Mouse (Mus musculus): ENCODE measurements around the gene Nfe2l2. TPM values are rescaled to one million over a fixed set of nuclear protein-coding genes. Genes with fewer than 3 reads are reported as not detected.

Gene Nfe2l2
- polyA plus RNA-seq, 1 experiment from 2014 or later: 52.9 TPM

DNA sequence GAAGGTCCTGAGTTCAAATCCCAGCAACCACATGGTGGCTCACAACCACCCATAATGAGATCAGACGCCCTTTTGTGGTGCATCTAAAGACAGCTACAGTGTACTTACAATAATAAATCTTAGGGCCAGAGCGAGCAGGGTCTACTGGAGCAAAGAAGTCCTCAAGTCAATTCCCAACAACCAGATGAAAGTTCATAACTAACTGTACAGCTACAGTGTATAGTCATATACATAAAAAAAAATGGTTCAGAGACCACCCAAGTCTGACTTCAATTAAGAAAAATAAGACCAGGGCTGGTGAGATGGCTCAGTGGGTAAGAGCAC, 33.1 kb downstream of the Nfe2l2 start:
- ATAC-seq (ENCODE audit: low read depth) (no peak), DNase-seq (ENCODE audit: low spot score) (no peak)
- H3K9ac ChIP-seq (ENCODE audit: low read depth, low read length): no peak overlapping the region
- H3K4me3 ChIP-seq (ENCODE audit: low read depth, low read length): no peak overlapping the region
- no peaks in the 10 kb centered on the region for H3K4me1 ChIP-seq (ENCODE audit: control insufficient read depth, insufficient read depth, low read length)
- 72% methylated on average over 2 of the region's 2 CpGs for WGBS
- no peak overlapping the region for H3K4me2 ChIP-seq (ENCODE audit: low read depth, low read length)
- peaks cover 15% of the 10 kb centered on the region for H3K36me3 ChIP-seq (ENCODE audit: control insufficient read depth, insufficient read depth, low read length)
- H3K27me3 ChIP-seq (replicated peaks; ENCODE audit: control insufficient read depth, insufficient read depth, low read length): no peaks in the 10 kb centered on the region
- no peaks in the 10 kb centered on the region for H3K9me3 ChIP-seq (ENCODE audit: control insufficient read depth, low read length)
- H3K27ac ChIP-seq (replicated peaks; ENCODE audit: low read depth, low read length): no peak overlapping the region

DNA sequence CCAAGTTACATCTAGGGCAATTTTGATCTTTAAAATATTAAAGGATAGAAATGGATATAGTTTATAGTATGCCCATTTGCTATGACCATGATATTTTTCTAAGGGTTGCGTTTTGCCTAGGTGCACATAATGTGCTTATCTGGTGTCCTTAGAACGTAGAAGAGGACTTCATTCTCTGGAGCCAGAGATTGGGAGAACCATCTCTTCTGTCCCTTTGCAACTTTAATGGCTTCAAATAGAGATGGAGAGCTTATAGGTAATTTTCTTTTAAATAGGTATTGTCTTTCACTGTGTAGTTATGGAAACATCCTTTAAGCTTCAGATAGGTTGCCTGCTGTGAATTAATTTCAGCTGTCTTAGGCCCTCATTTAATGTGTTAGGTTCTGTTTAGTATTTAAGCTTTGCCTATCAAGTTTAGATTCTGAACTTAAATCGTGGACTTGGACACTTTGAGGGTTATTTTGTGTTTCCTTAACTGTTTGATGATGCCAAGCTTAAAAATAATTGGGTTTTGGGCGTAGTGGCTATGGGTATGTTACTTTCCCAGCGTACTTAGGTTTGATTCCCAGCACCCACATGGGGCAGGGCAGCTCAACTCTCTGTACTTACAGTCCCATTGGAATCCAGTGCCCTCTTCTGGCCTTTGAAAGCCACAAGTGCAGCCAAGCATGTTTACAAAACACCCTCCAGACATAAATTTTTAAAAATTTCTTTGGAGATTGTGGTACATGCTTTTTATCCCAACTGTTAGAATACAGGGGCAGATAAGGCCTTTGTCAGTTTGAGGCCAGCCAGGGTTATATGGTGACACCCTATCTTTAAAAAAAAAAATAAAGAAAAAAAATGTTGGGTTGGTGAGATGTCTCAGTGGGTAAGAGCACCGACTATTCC, 33.8 kb downstream of the Nfe2l2 start:
- ATAC-seq (ENCODE audit: low read depth) (0 out of 2 replicates have a peak, but pooled peaks have one; percentile 11), DNase-seq (ENCODE audit: low spot score) (no peak)
- Histone ChIP-seq H3K4me3 (ENCODE audit: low read depth, low read length) (no peak overlapping the region), H3K4me1 (ENCODE audit: control insufficient read depth, insufficient read depth, low read length) (no peaks in the 10 kb centered on the region), H3K4me2 (ENCODE audit: low read depth, low read length) (no peak overlapping the region), H3K27ac (replicated peaks; ENCODE audit: low read depth, low read length) (no peak overlapping the region), H3K36me3 (ENCODE audit: control insufficient read depth, insufficient read depth, low read length) (peaks cover 9% of the 10 kb centered on the region), H3K9ac (ENCODE audit: low read depth, low read length) (no peak overlapping the region), H3K27me3 (replicated peaks; ENCODE audit: control insufficient read depth, insufficient read depth, low read length) (no peaks in the 10 kb centered on the region), H3K9me3 (ENCODE audit: control insufficient read depth, low read length) (no peaks in the 10 kb centered on the region)
- WGBS: 82% methylated on average over 6 of the region's 6 CpGs

DNA sequence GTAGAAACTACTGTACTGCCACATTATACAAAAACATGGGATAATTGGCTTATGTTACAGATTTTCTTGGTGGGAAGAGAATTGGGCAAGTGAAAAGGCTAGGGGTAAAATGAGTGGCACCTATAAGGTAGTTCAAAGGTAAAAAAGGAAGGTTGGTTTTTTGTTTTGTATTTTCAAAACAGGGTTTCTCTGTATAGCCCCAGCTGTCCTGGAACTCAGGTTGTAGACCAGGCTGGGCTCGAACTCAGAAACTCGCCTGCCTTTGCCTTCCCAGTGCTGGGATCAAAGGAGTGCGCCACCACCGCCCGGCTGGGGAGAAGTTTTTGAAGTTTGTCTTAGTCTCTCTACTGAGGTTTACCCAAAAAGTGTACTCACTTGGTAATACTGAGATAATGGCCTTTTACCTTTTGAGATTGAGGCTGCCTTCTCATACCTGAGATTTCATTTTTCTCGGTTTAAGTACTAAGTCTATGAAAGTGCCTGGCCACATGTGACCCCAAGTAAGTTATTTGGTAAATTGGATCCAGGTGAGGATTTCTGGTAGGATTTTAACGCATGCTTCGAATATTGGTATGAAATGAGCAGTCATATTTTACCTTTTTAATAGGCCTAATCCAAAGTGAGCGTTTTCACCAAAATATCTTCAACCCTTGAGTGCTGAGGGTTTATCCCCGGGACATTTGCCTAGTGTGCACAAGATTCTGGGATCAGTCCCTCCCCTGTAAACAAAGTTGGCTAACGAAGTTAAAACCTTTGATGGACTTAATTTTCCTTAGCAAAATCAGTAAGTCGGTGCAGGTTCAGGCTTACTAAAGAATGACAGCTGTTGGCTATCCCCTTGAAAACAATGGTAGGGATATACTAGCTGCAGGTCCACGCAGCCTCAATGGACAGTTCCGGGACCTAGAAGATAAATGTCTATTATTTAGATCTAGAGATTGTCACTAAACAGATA, 34.7 kb downstream of the Nfe2l2 start:
- no peaks in the 10 kb centered on the region for H3K9me3 ChIP-seq (ENCODE audit: control insufficient read depth, low read length)
- no peak overlapping the region for H3K27ac ChIP-seq (replicated peaks; ENCODE audit: low read depth, low read length)
- no peak overlapping the region for H3K4me3 ChIP-seq (ENCODE audit: low read depth, low read length)
- DNase-seq (ENCODE audit: low spot score): no peak
- H3K9ac ChIP-seq (ENCODE audit: low read depth, low read length): no peak overlapping the region
- H3K4me2 ChIP-seq (ENCODE audit: low read depth, low read length): no peak overlapping the region
- H3K4me1 ChIP-seq (ENCODE audit: control insufficient read depth, insufficient read depth, low read length): no peaks in the 10 kb centered on the region
- no peaks in the 10 kb centered on the region for H3K27me3 ChIP-seq (replicated peaks; ENCODE audit: control insufficient read depth, insufficient read depth, low read length)
- WGBS: 35% methylated on average over 14 of the region's 14 CpGs
- H3K36me3 ChIP-seq (ENCODE audit: control insufficient read depth, insufficient read depth, low read length): peaks cover 9% of the 10 kb centered on the region
- ATAC-seq (ENCODE audit: low read depth): 0 out of 2 replicates have a peak, but pooled peaks have one; percentile 17

DNA sequence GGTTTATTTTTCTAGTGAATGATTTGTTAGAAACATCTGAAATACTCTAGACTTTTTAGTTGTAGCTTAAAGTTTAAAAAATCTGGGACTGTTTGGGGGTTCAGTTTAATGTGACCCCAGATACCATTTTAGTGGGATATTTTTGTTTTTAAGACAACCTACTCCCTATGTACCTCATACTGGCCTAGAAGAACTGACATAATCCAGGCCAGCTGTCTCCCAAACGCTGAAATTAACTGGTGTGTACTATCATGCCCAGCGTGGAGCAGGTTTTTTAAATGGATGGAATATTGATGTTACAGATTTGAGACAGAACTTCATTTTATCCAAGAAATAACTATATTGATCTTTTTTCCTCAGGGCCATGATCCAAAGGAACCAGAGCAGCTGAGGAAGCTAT, 43.3 kb downstream of the Nfe2l2 start:
- no peak for DNase-seq (ENCODE audit: low spot score)
- H3K4me2 ChIP-seq (ENCODE audit: low read depth, low read length): peak overlapping the region; percentile 94

DNA sequence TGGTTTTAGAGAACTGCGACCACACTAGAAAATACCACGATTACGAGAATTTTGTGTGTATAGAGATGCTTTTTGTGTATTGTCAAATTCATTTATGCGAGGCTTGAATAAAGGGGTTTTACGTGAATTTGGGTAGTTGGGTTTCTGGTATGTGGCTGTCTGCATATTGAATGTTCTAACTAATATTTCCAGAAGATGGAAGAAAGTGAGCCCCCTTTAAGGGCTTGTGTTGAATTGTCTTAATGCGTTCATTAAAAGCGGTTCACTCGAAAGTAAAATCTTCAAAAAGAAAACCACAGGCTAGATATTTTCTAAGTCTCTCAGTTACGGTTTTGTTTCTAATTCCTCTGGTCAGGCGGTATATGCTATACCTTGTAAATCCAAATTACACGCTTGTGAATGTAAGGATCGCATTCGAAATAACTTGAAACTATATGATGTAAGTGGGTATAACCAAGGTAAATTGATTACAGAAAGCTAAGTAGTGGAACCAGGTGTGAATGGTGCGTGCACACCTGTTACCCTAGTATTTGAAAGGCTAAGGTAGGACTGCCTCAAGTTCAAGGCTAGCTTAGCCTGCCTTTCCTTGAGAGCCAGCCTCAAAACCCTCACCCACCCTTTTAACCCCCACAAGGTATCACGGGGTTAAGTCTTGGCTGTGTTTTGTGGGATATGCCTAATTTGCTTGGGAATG, 44.0 kb downstream of the Nfe2l2 start:
- H3K9me3 ChIP-seq (ENCODE audit: control insufficient read depth, low read length): no peaks in the 10 kb centered on the region
- H3K27me3 ChIP-seq (replicated peaks; ENCODE audit: control insufficient read depth, insufficient read depth, low read length): no peaks in the 10 kb centered on the region
- H3K27ac ChIP-seq (replicated peaks; ENCODE audit: low read depth, low read length): peak overlapping the region; percentile 99
- H3K9ac ChIP-seq (ENCODE audit: low read depth, low read length): peak overlapping the region; percentile 99
- H3K4me1 ChIP-seq (ENCODE audit: control insufficient read depth, insufficient read depth, low read length): peaks cover 14% of the 10 kb centered on the region
- peak overlapping the region; percentile 94 for H3K4me2 ChIP-seq (ENCODE audit: low read depth, low read length)
- DNase-seq (ENCODE audit: low spot score): no peak
- peak overlapping the region; percentile 95 for H3K4me3 ChIP-seq (ENCODE audit: low read depth, low read length)
- peaks cover 42% of the 10 kb centered on the region for H3K36me3 ChIP-seq (ENCODE audit: control insufficient read depth, insufficient read depth, low read length)
- ATAC-seq (ENCODE audit: low read depth): no peak
- 1% methylated on average over 15 of the region's 15 CpGs for WGBS

More for the DNA sequence above, 43.3 kb downstream of the Nfe2l2 start:
- ATAC-seq (ENCODE audit: low read depth): no peak
- Histone ChIP-seq H3K27me3 (replicated peaks; ENCODE audit: control insufficient read depth, insufficient read depth, low read length) (no peaks in the 10 kb centered on the region), H3K27ac (replicated peaks; ENCODE audit: low read depth, low read length) (no peak overlapping the region), H3K9me3 (ENCODE audit: control insufficient read depth, low read length) (no peaks in the 10 kb centered on the region), H3K36me3 (ENCODE audit: control insufficient read depth, insufficient read depth, low read length) (peaks cover 42% of the 10 kb centered on the region), H3K4me1 (ENCODE audit: control insufficient read depth, insufficient read depth, low read length) (peaks cover 14% of the 10 kb centered on the region), H3K4me3 (ENCODE audit: low read depth, low read length) (peak overlapping the region; percentile 95), H3K9ac (ENCODE audit: low read depth, low read length) (peak overlapping the region; percentile 99)
- 21% methylated on average over 2 of the region's 2 CpGs for WGBS

DNA sequence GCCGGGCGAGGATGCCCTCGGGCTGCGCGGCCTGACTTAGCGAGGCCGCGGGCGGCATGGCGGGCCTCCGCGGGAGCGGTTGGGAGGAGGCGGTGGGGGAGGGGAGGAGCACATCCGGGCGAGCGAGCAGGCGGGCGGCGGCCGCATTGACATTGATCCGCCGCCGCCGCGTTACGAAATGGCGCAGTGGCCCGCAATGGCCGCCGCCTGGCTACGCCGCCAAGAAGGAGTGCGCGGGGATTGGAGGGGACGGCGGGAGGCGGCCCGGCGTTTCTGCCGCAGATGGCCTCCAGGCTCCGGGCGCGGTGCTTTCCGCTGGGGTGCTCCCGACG, 44.8 kb downstream of the Nfe2l2 start:
- no peaks in the 10 kb centered on the region for H3K27me3 ChIP-seq (replicated peaks; ENCODE audit: control insufficient read depth, insufficient read depth, low read length)
- peak overlapping the region; percentile 95 for H3K4me3 ChIP-seq (ENCODE audit: low read depth, low read length)
- ATAC-seq (ENCODE audit: low read depth) (peak; percentile 60), DNase-seq (ENCODE audit: low spot score) (peak; percentile 92)
- H3K9ac ChIP-seq (ENCODE audit: low read depth, low read length): peak overlapping the region; percentile 99
- 6% methylated on average over 7 of the region's 47 CpGs for WGBS
- H3K4me1 ChIP-seq (ENCODE audit: control insufficient read depth, insufficient read depth, low read length): peaks cover 14% of the 10 kb centered on the region
- no peaks in the 10 kb centered on the region for H3K9me3 ChIP-seq (ENCODE audit: control insufficient read depth, low read length)
- peak overlapping the region; percentile 94 for H3K4me2 ChIP-seq (ENCODE audit: low read depth, low read length)
- peaks cover 35% of the 10 kb centered on the region for H3K36me3 ChIP-seq (ENCODE audit: control insufficient read depth, insufficient read depth, low read length)
- peak overlapping the region; percentile 99 for H3K27ac ChIP-seq (replicated peaks; ENCODE audit: low read depth, low read length)

DNA sequence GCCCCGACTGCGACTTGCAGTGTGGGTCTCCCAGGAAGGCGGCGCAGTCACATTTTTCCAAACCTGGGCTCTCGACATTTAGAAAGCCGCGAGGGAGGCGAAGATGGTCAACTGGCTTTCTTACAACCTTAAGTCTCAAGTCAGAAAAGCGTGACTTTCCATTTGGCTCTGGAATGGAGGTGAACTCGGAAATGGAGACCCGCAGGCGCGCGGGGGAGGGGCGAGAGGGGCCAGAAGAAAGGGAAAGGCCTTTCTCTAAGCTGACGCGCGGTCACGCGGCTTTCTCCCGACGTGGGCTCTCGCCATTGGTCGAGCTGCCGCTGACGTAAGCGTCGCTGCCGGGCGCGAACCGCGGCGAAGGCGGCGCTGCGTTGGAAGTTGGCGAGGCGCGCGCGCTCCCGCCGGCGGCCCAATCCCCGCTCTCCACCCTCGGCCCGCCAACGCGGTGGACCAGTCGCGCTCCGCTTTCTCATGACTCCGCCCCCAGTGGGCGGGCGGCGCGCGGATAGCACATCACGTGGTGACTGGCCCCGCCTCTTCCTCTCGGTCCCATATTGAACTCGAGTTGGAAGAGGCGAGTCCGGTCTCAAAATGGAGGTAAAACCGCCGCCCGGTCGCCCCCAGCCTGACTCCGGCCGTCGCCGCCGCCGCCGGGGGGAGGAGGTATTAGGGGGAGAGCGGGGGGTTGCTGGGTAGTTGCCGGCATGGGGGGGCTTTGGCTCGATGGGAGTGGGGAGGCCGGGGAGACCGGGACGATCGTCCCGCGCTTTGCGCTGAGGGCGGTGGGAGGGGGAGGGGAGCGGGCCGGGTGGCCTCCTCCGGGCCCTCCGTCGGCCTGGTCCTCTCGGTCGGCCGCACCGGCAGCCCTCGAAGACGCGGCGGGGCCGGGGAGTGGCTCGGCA, 45.5 kb downstream of the Nfe2l2 start, which contains the start of gene Hnrnpa3:
Hnrnpa3 (plus strand) TSS at position 535 of the 902 bp plus-strand sequence.
- Histone ChIP-seq H3K27ac (replicated peaks; ENCODE audit: low read depth, low read length) (peak within 1 kb of the TSS; percentile 99), H3K36me3 (ENCODE audit: control insufficient read depth, insufficient read depth, low read length) (peaks cover 29% of the 10 kb centered on the region), H3K4me1 (ENCODE audit: control insufficient read depth, insufficient read depth, low read length) (peaks cover 14% of the 10 kb centered on the region), H3K9ac (ENCODE audit: low read depth, low read length) (peak within 1 kb of the TSS; percentile 99), H3K4me3 (ENCODE audit: low read depth, low read length) (peak within 1 kb of the TSS; percentile 95), H3K4me2 (ENCODE audit: low read depth, low read length) (peak within 1 kb of the TSS; percentile 94), H3K27me3 (replicated peaks; ENCODE audit: control insufficient read depth, insufficient read depth, low read length) (no peaks in the 10 kb centered on the region), H3K9me3 (ENCODE audit: control insufficient read depth, low read length) (no peaks in the 10 kb centered on the region)
- WGBS: under 1% methylated on average over 49 of the region's 102 CpGs
- peak; percentile 99 for DNase-seq (ENCODE audit: low spot score)
- peak; percentile 95 for ATAC-seq (ENCODE audit: low read depth)
